Mouse (Mus musculus) hindbrain, embryonic 15.5 days (tissue): ENCODE measurements at regions not wholly inside any gene's neighbourhood (a gene's known extent, or its start where the extent isn't known, plus 50 kb on each side); places are given as distances from the start of the nearest gene placed in this dataset.
A peak's percentile ranks its signal among the peaks of the same experiment; 100 is the strongest.

Source experiments
- ATAC-seq: fragments of 200-750 bp; cut with Nextera tagmentation; 2 replicates; pipeline ENCODE4 v1.8.0; 2017; ENCODE audit warnings: low read depth, moderate number of reproducible peaks, moderate TSS enrichment; ENCODE audit not compliant: low FRiP score
- H3K27ac ChIP-seq: fragments of 300-500 bp; sonication (generic); replicated peaks from 2 replicates; pipeline ENCODE4 v1.5.1; 2015; ENCODE audit warnings: mild to moderate bottlenecking, inconsistent platforms
- H3K27me3 ChIP-seq: fragments of 300-500 bp; sonication (generic); 2 replicates; pipeline ENCODE4 v1.6.1; 2015; ENCODE audit warnings: control low read depth, inconsistent platforms
- H3K36me3 ChIP-seq: fragments of 300-500 bp; sonication (generic); 2 replicates; pipeline ENCODE4 v1.6.1; 2015; ENCODE audit warnings: control low read depth, inconsistent platforms
- H3K4me1 ChIP-seq: fragments of 300-500 bp; sonication (generic); replicated peaks from 2 replicates; pipeline ENCODE4 v1.6.1; 2015; ENCODE audit warnings: control low read depth, inconsistent platforms
- H3K4me2 ChIP-seq: fragments of 300-500 bp; sonication (generic); 2 replicates; pipeline ENCODE4 v1.6.1; 2015; ENCODE audit warnings: moderate library complexity, mild to moderate bottlenecking, inconsistent platforms
- H3K4me3 ChIP-seq: fragments of 300-500 bp; sonication (generic); 2 replicates; pipeline ENCODE4 v1.5.1; 2015; ENCODE audit warnings: mild to moderate bottlenecking, inconsistent platforms
- H3K9ac ChIP-seq: fragments of 300-500 bp; sonication (generic); 2 replicates; pipeline ENCODE4 v1.6.1; 2015; ENCODE audit warnings: inconsistent platforms
- H3K9me3 ChIP-seq: fragments of 300-500 bp; sonication (generic); 2 replicates; pipeline ENCODE4 v1.6.1; 2016; ENCODE audit warnings: control low read depth, inconsistent platforms
- WGBS: fragments of 180-500 bp; shearing (Covaris S2); methylation state at CpG from one replicate; pipeline ENCODE4 v1.1.7; 2015; 5-methylcytosine and 5-hydroxymethylcytosine counted together

DNA sequence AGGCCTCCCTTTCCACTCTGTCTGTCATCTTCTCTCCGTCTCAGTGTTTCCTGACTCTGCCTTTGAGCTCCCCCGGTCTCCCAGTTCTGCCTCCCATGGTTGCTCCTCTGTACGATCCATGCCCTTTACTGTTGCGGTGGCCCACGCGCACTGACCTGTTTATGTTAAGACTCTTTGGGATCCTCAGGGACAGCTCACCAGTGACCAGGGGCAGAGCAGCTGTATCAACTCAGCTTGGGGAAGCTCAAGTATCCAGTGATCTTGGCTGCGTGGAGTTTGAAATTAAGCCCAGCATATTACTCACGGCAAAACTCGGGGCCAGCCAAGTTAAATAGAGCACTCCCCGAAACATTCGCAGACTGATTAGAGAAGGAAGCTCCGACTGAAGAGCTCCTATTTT lies 562.8 kb downstream of the Ccdc171 start:
- Histone ChIP-seq H3K9me3 (no peaks in the 10 kb centered on the region), H3K4me3 (no peak overlapping the region), H3K36me3 (no peaks in the 10 kb centered on the region), H3K4me2 (no peak overlapping the region), H3K27me3 (no peaks in the 10 kb centered on the region), H3K27ac (no peak overlapping the region), H3K9ac (no peak overlapping the region), H3K4me1 (0 out of 2 replicates have a peak, but pooled peaks cover 4% of the 10 kb centered on the region)
- no peak for ATAC-seq
- WGBS, result 84% methylated on average over 12 of the region's 12 CpGs

- no peak overlapping the region for H3K9ac ChIP-seq
- H3K27me3 ChIP-seq, result no peaks in the 10 kb centered on the region
- 0 out of 2 replicates have a peak, but pooled peaks have one; percentile 66 for ATAC-seq
- H3K4me1 ChIP-seq, result 0 out of 2 replicates have a peak, but pooled peaks cover 4% of the 10 kb centered on the region
- no peak overlapping the region for H3K4me2 ChIP-seq
- no peaks in the 10 kb centered on the region for H3K36me3 ChIP-seq
- no peak overlapping the region for H3K4me3 ChIP-seq
- no peak overlapping the region for H3K27ac ChIP-seq
- 52% methylated on average over 9 of the region's 9 CpGs for WGBS
- H3K9me3 ChIP-seq, result no peaks in the 10 kb centered on the region
Measured at GRCm38 (mm10) chr4:84092509-84092908, 567.2 kb downstream of the Ccdc171 start.

DNA sequence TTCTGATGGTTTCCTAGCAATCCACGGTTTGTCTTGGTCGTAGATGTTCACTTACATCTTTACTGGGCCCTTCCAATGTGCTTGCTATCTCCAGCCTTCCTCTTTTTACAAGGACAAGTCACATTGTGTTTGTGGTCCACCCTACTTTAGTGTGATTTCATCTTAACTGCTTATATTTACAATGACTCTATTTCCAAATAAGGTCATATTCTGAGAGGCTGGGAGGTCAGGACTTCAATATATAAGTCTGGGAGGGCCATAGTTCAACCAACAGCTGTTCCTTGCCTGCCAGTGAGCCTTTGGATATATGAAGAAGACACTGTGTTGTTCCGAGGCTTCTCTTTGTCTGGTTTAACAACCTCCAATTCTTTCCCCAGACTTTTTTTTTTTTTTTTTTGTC lies 569.9 kb downstream of the Ccdc171 start:
- Histone ChIP-seq H3K27ac (no peak overlapping the region), H3K4me1 (0 out of 2 replicates have a peak, but pooled peaks cover 4% of the 10 kb centered on the region), H3K4me2 (no peak overlapping the region), H3K9me3 (no peaks in the 10 kb centered on the region), H3K4me3 (no peak overlapping the region), H3K27me3 (no peaks in the 10 kb centered on the region), H3K9ac (no peak overlapping the region), H3K36me3 (no peaks in the 10 kb centered on the region)
- 77% methylated on average over 3 of the region's 3 CpGs for WGBS
- ATAC-seq, result no peak

DNA sequence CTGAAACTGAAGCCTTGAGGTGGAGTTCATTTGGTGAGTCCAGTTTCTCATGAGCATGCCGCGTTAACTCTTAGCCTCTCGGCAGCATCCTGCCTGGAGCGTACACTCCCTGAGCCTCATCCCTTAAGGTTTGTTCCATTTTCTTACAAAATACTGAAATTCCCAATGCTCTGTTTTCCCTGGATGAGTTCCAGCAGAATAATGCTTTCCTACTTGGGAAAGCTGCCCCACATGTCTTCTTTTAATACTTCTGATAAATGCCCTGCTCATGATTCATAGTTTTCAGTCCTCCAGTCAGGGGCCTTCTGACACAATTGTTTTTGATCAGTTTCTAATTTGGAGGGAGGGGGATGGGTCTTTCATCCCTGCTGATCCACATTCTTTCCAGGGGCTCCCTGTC lies 570.7 kb downstream of the Ccdc171 start:
- WGBS, result 88% methylated on average over 4 of the region's 4 CpGs
- H3K36me3 ChIP-seq, result no peaks in the 10 kb centered on the region
- no peaks in the 10 kb centered on the region for H3K27me3 ChIP-seq
- H3K9ac ChIP-seq, result no peak overlapping the region
- ATAC-seq, result no peak
- H3K9me3 ChIP-seq, result no peaks in the 10 kb centered on the region
- H3K4me3 ChIP-seq, result no peak overlapping the region
- H3K4me2 ChIP-seq, result no peak overlapping the region
- H3K4me1 ChIP-seq, result 0 out of 2 replicates have a peak, but pooled peaks cover 4% of the 10 kb centered on the region
- H3K27ac ChIP-seq, result no peak overlapping the region

DNA sequence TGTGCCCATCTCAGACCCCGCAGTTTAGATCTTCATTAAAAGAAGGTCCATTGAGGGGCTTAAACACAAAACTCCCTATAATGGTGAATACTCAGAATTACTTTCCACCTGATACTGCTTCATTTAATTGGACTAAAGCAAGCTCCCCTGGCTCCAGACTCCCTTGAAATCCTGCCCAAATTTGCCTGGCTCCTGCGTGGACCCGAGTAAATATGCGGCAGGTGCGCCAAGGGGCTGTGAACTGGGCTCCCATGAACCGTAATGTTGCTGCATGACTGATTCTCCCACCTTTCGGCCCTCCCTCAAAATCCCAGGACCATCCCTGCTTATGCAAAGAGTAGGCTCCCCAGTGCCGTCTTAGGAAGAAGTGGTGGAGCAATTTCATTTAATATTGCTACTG lies 573.7 kb downstream of the Ccdc171 start:
- WGBS, result 82% methylated on average over 8 of the region's 8 CpGs
- ATAC-seq, result no peak
- Histone ChIP-seq H3K9me3 (no peaks in the 10 kb centered on the region), H3K27me3 (no peaks in the 10 kb centered on the region), H3K4me2 (no peak overlapping the region), H3K4me1 (no peaks in the 10 kb centered on the region), H3K4me3 (no peak overlapping the region), H3K36me3 (no peaks in the 10 kb centered on the region), H3K27ac (no peak overlapping the region), H3K9ac (no peak overlapping the region)

DNA sequence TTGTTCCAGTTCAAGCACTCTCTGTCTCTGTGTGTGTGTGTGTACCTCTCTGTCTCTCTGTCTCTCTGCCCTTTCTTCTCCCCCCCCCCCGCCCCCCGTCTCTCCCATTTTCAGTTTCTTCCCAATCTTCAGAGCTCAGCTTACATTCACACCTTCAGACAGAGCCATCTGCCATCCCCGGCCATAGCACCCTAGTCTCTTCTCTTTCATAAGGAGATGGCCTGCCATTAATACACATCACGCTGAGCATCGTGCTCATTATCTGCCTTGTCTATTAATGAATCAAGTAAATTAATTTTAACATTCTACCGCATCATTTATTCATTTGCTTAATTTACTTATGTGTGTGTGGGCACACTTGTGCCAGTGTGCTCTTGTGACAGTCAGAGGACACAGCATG lies 573.2 kb downstream of the Bnc2 start:
- H3K4me3 ChIP-seq, result no peak overlapping the region
- no peak for ATAC-seq
- WGBS, result 76% methylated on average over 6 of the region's 6 CpGs
- no peaks in the 10 kb centered on the region for H3K36me3 ChIP-seq
- H3K9me3 ChIP-seq, result no peaks in the 10 kb centered on the region
- H3K9ac ChIP-seq, result no peak overlapping the region
- H3K4me1 ChIP-seq, result no peaks in the 10 kb centered on the region
- no peak overlapping the region for H3K4me2 ChIP-seq
- no peaks in the 10 kb centered on the region for H3K27me3 ChIP-seq
- H3K27ac ChIP-seq, result no peak overlapping the region

- no peaks in the 10 kb centered on the region for H3K4me1 ChIP-seq
- 78% methylated on average over 11 of the region's 11 CpGs for WGBS
Measured at GRCm38 (mm10) chr4:84102736-84103135, 572.3 kb downstream of the Bnc2 start.

DNA sequence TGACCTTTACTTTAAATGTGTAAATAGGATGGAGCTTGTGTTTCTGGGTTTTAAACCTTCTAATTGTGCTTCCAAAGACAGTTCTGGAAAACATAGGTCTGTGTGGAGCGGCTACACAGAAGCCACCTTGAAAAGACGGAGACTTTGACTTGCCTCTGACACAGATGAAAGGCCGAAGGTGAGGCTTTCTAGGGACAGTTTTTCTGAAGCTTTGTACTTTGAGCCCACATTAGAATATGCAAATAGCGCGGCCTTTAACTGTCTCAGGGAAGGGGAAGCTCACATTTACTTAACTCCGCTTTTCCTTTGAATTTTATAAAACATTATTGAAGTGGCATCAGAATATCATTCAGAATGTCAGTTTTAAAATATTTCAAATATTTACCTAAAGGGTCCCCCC lies 566.5 kb downstream of the Bnc2 start:
- no peaks in the 10 kb centered on the region for H3K36me3 ChIP-seq
- no peak for ATAC-seq
- peaks cover 3% of the 10 kb centered on the region; the same call in 1 of the 2 replicates for H3K4me1 ChIP-seq
- 68% methylated on average over 6 of the region's 6 CpGs for WGBS
- no peaks in the 10 kb centered on the region for H3K27me3 ChIP-seq
- H3K9ac ChIP-seq, result no peak overlapping the region
- no peak overlapping the region for H3K4me3 ChIP-seq
- H3K4me2 ChIP-seq, result no peak overlapping the region
- H3K9me3 ChIP-seq, result no peaks in the 10 kb centered on the region
- H3K27ac ChIP-seq, result no peak overlapping the region

More at GRCm38 (mm10) chr4:84102736-84103135, 572.3 kb downstream of the Bnc2 start:
- no peak overlapping the region for H3K27ac ChIP-seq
- no peaks in the 10 kb centered on the region for H3K9me3 ChIP-seq
- H3K9ac ChIP-seq, result no peak overlapping the region
- H3K4me3 ChIP-seq, result no peak overlapping the region
- H3K4me2 ChIP-seq, result no peak overlapping the region
- no peaks in the 10 kb centered on the region for H3K27me3 ChIP-seq
- ATAC-seq, result no peak
- no peaks in the 10 kb centered on the region for H3K36me3 ChIP-seq

GRCm38 (mm10) chr4:84109771-84110503 lies 565.1 kb downstream of the Bnc2 start:
- no peak for ATAC-seq
- H3K9me3 ChIP-seq, result no peaks in the 10 kb centered on the region
- 13% methylated on average over 12 of the region's 12 CpGs for WGBS

DNA sequence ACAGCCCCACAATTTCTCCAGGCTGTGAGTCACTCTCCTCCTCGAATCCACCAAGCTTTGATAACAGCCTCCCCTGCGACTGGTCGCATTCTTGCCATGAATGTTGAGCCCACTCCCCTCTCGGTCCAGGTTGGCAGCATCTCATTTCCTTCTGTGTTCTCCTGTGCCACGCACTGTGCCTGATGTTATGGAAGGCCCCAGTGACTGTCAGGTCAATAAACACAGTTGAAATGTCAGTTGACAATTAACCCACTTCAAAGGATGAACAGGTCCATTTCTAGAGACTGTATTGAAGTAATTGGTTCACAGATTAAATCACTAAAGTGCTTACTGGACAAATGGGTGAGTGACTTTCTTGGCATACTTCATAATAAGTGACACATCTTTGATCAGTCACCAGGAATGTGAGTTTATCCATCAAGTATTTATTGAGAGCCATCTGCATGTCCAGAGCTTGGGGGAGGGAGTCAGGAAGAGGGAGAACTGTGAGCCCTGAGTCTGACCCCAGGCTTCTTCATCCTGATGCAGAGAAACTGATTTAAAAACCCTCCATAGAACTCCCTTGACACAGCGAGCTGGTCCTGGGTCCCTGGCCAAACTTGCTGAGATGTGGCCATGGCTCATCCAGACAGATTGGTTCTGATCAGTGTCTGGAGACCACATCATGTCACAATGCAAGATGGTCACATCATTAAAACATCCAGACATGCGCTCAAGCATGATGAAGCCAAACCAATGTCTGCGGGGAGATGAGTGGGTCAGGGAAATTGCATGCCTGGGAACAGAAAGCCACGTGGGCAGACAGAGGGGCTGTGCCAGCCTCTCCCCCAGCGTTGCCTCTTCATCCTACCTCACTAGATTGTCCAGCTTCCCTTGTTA lies 560.7 kb downstream of the Bnc2 start:
- WGBS, result 77% methylated on average over 10 of the region's 10 CpGs
- H3K27me3 ChIP-seq, result no peaks in the 10 kb centered on the region
- H3K9ac ChIP-seq, result no peak overlapping the region
- no peak; the same call in 1 of the 2 replicates for ATAC-seq
- peaks cover 3% of the 10 kb centered on the region; the same call in 1 of the 2 replicates for H3K4me1 ChIP-seq
- H3K4me3 ChIP-seq, result no peak overlapping the region
- no peak overlapping the region for H3K27ac ChIP-seq
- H3K36me3 ChIP-seq, result no peaks in the 10 kb centered on the region
- no peak overlapping the region for H3K4me2 ChIP-seq
- H3K9me3 ChIP-seq, result no peaks in the 10 kb centered on the region

More at GRCm38 (mm10) chr4:84109771-84110503, 565.1 kb downstream of the Bnc2 start:
- Histone ChIP-seq H3K9ac (no peak overlapping the region), H3K4me3 (no peak overlapping the region), H3K4me2 (no peak overlapping the region), H3K27ac (no peak overlapping the region), H3K27me3 (no peaks in the 10 kb centered on the region), H3K36me3 (no peaks in the 10 kb centered on the region), H3K4me1 (peaks cover 3% of the 10 kb centered on the region; the same call in 1 of the 2 replicates)

DNA sequence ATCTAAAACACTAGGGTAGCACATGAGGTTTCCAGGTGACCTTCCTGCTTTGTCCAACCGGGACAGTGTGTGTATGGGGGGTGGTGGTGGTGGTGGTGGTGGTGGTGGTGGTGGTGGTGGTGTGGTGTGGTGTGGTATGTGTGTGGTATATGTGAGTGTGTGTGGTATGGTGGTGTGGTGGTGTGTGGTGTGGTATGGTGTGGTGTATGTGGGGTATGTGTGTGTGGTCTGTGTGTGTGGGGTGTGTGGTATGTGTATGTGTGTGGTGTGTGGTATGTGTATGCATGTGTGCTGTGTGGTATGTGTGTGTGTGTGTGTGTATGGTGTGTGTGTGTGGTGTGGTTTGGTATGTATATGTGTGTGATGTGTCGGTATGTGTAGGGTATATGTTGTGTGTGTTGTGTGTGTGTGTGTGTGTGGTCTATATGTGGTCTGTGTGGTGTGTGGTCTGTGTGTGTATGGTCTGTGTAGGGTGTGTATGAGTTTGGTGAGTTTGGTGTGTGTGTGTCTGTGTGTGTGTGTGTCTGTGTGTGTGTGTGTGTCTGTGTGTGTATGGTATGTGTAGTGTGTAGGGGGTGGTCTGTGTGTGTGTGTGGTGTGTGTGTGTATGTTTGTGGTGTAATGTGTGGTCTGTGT lies 556.7 kb downstream of the Bnc2 start:
- ATAC-seq, result peak; percentile 24; the same call in 1 of the 2 replicates
- Histone ChIP-seq H3K4me2 (no peak overlapping the region), H3K9me3 (no peaks in the 10 kb centered on the region), H3K27me3 (no peaks in the 10 kb centered on the region), H3K4me3 (no peak overlapping the region), H3K27ac (no peak overlapping the region), H3K36me3 (no peaks in the 10 kb centered on the region), H3K4me1 (peaks cover 3% of the 10 kb centered on the region; the same call in 1 of the 2 replicates), H3K9ac (no peak overlapping the region)
- 86% methylated on average over 2 of the region's 2 CpGs for WGBS

GRCm38 (mm10) chr4:84119616-84120015 lies 555.5 kb downstream of the Bnc2 start:
- ATAC-seq, result no peak
- Histone ChIP-seq H3K27me3 (no peaks in the 10 kb centered on the region), H3K4me3 (no peak overlapping the region), H3K4me1 (peaks cover 3% of the 10 kb centered on the region; the same call in 1 of the 2 replicates), H3K9me3 (no peaks in the 10 kb centered on the region), H3K36me3 (no peaks in the 10 kb centered on the region), H3K4me2 (no peak overlapping the region), H3K9ac (no peak overlapping the region), H3K27ac (no peak overlapping the region)
- 26% methylated on average over 7 of the region's 7 CpGs for WGBS
